In the genomic region with DNA sequence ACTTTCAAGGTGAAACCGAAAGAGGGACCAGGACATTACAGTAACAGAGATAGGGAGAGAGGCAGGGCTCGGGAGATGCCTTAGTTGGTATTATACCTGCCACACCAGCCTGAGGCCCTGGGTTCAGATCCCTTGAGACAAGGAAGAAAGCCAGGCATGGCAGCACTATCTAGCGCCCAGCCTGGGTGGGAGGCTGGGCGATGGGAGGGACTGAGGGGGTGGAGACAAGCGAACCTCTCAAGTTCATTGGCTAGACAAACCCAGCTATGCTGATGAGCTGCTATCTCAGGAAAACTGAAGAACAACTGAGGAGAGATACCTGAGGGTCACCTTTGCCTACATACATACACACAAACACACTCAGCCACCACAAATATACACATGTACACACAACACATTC, we compare ENCODE assay signal across 17 mouse cellular contexts. TPM values are rescaled to one million over a fixed set of nuclear protein-coding genes. Genes with fewer than 3 reads are reported as not detected.
A peak's percentile ranks its signal among the peaks of the same experiment; 100 is the strongest.
DNase-seq lines count a peak whose midpoint lies in the region; ATAC-seq and TF ChIP-seq lines count a peak whose summit lies in the region.
"Had no signal": no experiment of that assay in that cellular context is flagged by ENCODE, and none has a peak within 500 bp of the region (broad histone marks: within the 10 kb centered on the region; RNA-seq: fewer than 3 reads in every experiment).

No protein-coding gene starts in this region.

- TF ChIP-seq EP300 in liver, postnatal 0 days (IDR thresholded peaks at IDR 0.05; ENCODE audit: low read depth): no peak

- H3K9me3 ChIP-seq in liver, postnatal 0 days (ENCODE audit: low read length): no peaks in the 10 kb centered on the region
- H3K9me3 ChIP-seq in liver, embryonic 11.5 days (ENCODE audit: control insufficient read depth, low read length): no peaks in the 10 kb centered on the region
- no peaks in the 10 kb centered on the region for H3K9me3 ChIP-seq in liver, embryonic 15.5 days (replicated peaks)
- H3K9me3 ChIP-seq: embryonic facial prominence, embryonic 12.5 days; heart, embryonic 12.5 days; hindbrain, embryonic 15.5 days had no signal

- no peaks in the 10 kb centered on the region for H3K27me3 ChIP-seq in liver, postnatal 0 days (ENCODE audit: insufficient read depth, low read length)
- H3K27me3 ChIP-seq in liver, embryonic 11.5 days (replicated peaks; ENCODE audit: control insufficient read depth, insufficient read depth, low read length): no peaks in the 10 kb centered on the region
- H3K27me3 ChIP-seq in liver, embryonic 15.5 days: no peaks in the 10 kb centered on the region
- H3K27me3 ChIP-seq: CH12.LX; embryonic facial prominence, embryonic 12.5 days; heart, embryonic 12.5 days; hindbrain, embryonic 15.5 days had no signal

- H3K4me3 ChIP-seq in liver, postnatal 0 days (ENCODE audit: low read depth, low read length): no peak overlapping the region
- H3K4me3 ChIP-seq in liver, embryonic 11.5 days (ENCODE audit: low read depth, low read length): no peak overlapping the region
- no peak overlapping the region for H3K4me3 ChIP-seq in liver, embryonic 15.5 days (replicated peaks)
- H3K4me3 ChIP-seq: embryonic facial prominence, embryonic 12.5 days; heart, embryonic 12.5 days; hindbrain, embryonic 15.5 days had no signal

- no peaks in the 10 kb centered on the region for H3K4me1 ChIP-seq in liver, postnatal 0 days (ENCODE audit: insufficient read depth)
- H3K4me1 ChIP-seq in liver, embryonic 11.5 days (replicated peaks; ENCODE audit: control insufficient read depth, insufficient read depth, low read length): no peaks in the 10 kb centered on the region
- H3K4me1 ChIP-seq in liver, embryonic 15.5 days (replicated peaks): peaks cover 4% of the 10 kb centered on the region
- H3K4me1 ChIP-seq: embryonic facial prominence, embryonic 12.5 days; hindbrain, embryonic 15.5 days had no signal

- no peak for ATAC-seq in liver, postnatal 0 days
- peak; percentile 82 for ATAC-seq in liver, embryonic 11.5 days (replicated peaks; ENCODE audit: low FRiP score)
- 0 out of 2 replicates have a peak, but pooled peaks have one; percentile 28 for ATAC-seq in liver, embryonic 15.5 days (ENCODE audit: insufficient read depth)
- ATAC-seq: forebrain, embryonic 16.5 days had no signal

- 71% methylated on average over 5 of the region's 5 CpGs for WGBS in liver, postnatal 0 days (ENCODE audit: insufficient replicate concordance)
- 72% methylated on average over 5 of the region's 5 CpGs for WGBS in liver, embryonic 11.5 days
- WGBS in liver, embryonic 15.5 days (ENCODE audit: insufficient replicate concordance): 59% methylated on average over 5 of the region's 5 CpGs

- peak; percentile 50 for DNase-seq in liver
- no peak for DNase-seq in liver, postnatal 0 days
- no peak for DNase-seq in liver, embryonic 11.5 days (ENCODE audit: low spot score)
- DNase-seq in frontal cortex, postnatal 25 days (ENCODE audit: low spot score in 2 of 2): no peak
- DNase-seq in gastrocnemius, postnatal 4 days (ENCODE audit: low spot score in 2 of 2): no peak
- DNase-seq in heart, postnatal 14 days: no peak
- DNase-seq: adrenal gland, adult 8-10 months; cerebellum, adult 11-12 months; cerebellum, adult 9-10 months; gastrocnemius, postnatal 10 days; heart, postnatal 36 days had no signal

- H3K9ac ChIP-seq in liver, postnatal 0 days (replicated peaks): no peak overlapping the region
- no peak overlapping the region for H3K9ac ChIP-seq in liver, embryonic 11.5 days (ENCODE audit: low read depth, low read length)
- H3K9ac ChIP-seq in liver, embryonic 15.5 days: no peak overlapping the region
- H3K9ac ChIP-seq: embryonic facial prominence, embryonic 12.5 days; heart, embryonic 12.5 days; hindbrain, embryonic 15.5 days had no signal

- no peak overlapping the region for H3K27ac ChIP-seq in liver, postnatal 0 days (ENCODE audit: low read depth)
- no peak overlapping the region for H3K27ac ChIP-seq in liver, embryonic 11.5 days (ENCODE audit: low read depth, low read length)
- no peak overlapping the region for H3K27ac ChIP-seq in liver, embryonic 15.5 days (replicated peaks)
- H3K27ac ChIP-seq: embryonic facial prominence, embryonic 12.5 days; hindbrain, embryonic 15.5 days had no signal

- intact Hi-C loops in heart, postnatal 14 days (cut with DNase I): no loop called here

- peaks cover 14% of the 10 kb centered on the region; the same call in 1 of the 2 replicates for H3K36me3 ChIP-seq in liver, postnatal 0 days (replicated peaks; ENCODE audit: insufficient read depth, low read length)
- peaks cover 8% of the 10 kb centered on the region; the same call in 1 of the 2 replicates for H3K36me3 ChIP-seq in liver, embryonic 11.5 days (ENCODE audit: control insufficient read depth, insufficient read depth, low read length)
- H3K36me3 ChIP-seq in liver, embryonic 15.5 days (replicated peaks): peaks cover 44% of the 10 kb centered on the region

- no peak overlapping the region for H3K4me2 ChIP-seq in liver, postnatal 0 days (ENCODE audit: low read depth, low read length)
- no peak overlapping the region for H3K4me2 ChIP-seq in liver, embryonic 11.5 days
- no peak overlapping the region for H3K4me2 ChIP-seq in liver, embryonic 15.5 days
- H3K4me2 ChIP-seq: embryonic facial prominence, embryonic 12.5 days; heart, embryonic 12.5 days; hindbrain, embryonic 15.5 days had no signal

- no peak for TF ChIP-seq CTCF in liver, postnatal 0 days (IDR thresholded peaks at IDR 0.05; ENCODE audit: low read depth)

RNA-seq across cellular contexts. Expression of a gene that starts 17.3 kb away (rescaled TPM):
- polyA plus RNA-seq in liver, postnatal 0 days (2015; fragmentation: Nextera tagmentation; extraction: Ambion mirVana): 22.6 TPM in 2 replicates
- 68.0 and 72.0 TPM in 2 replicates for polyA plus RNA-seq in liver, embryonic 11.5 days (2014; fragmentation: Nextera tagmentation; extraction: Ambion mirVana)
- 27.3 and 30.8 TPM in 2 replicates for polyA plus RNA-seq in liver, embryonic 15.5 days (2015; fragmentation: Nextera tagmentation; extraction: Ambion mirVana)
- total RNA-seq in gastrocnemius, postnatal 4 days (2021): 10 to 100 TPM; 61.4 to 65.5 TPM
- 10 to 100 TPM; 48.8 to 49.9 TPM for total RNA-seq in heart, postnatal 14 days (2021)

RNA-seq across cellular contexts. Expression of a gene that starts 44.7 kb away (rescaled TPM):
- 1.3 and 1.6 TPM in 2 replicates for polyA plus RNA-seq in liver, postnatal 0 days (2015; fragmentation: Nextera tagmentation; extraction: Ambion mirVana)
- 3.3 and 4.8 TPM in 2 replicates for polyA plus RNA-seq in liver, embryonic 11.5 days (2014; fragmentation: Nextera tagmentation; extraction: Ambion mirVana)
- 1.1 and 1.5 TPM in 2 replicates for polyA plus RNA-seq in liver, embryonic 15.5 days (2015; fragmentation: Nextera tagmentation; extraction: Ambion mirVana)
- 10 to 100 TPM; 11.2 to 12.2 TPM for total RNA-seq in gastrocnemius, postnatal 4 days (2021)
- 1 to 10 TPM; 3.4 to 5.0 TPM for total RNA-seq in heart, postnatal 14 days (2021)
